Mouse (Mus musculus) erythroblast, embryonic 14.5 days (primary cell): ENCODE measurements around the gene Pcsk2.

Source experiments
- GATA1 ChIP-seq: IDR thresholded peaks from 2 replicates; pipeline ENCODE4 v1.6.1; 2012; ENCODE audit warnings: low read length, inconsistent platforms, mixed read lengths
- TAL1 ChIP-seq: IDR thresholded peaks from 3 replicates; pipeline ENCODE4 v1.6.1; 2012; ENCODE audit warnings: low read length, inconsistent platforms, mixed read lengths

- no peak for TF ChIP-seq GATA1
- TF ChIP-seq TAL1, result no peak
Measured at GRCm38 (mm10) chr2:143666785-143667184, 120.8 kb downstream of the Pcsk2 start.
